In the genomic region with DNA sequence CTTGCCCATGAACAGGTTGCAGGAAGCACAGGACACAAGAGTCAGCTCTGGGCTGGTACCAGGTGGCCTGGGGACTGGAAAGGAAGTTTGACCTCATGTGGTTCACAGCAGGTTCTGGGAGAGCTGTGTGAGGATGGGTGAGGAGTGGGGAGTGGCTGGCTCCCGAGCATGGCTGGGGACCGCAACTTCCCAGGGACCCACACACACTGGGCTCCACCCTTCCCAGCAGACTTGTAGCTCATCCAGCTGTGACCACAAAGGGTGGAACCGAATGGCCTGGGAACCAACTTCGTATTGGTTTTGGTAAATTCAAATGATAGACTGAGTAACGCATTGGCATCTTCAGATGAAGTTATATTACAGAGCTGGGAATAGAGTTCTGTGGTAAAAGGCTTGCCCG, we compare ENCODE assay signal across 19 mouse cellular contexts. TPM values are rescaled to one million over a fixed set of nuclear protein-coding genes. Genes with fewer than 3 reads are reported as not detected.
DNase-seq lines count a peak whose midpoint lies in the region; ATAC-seq lines count a peak whose summit lies in the region.
"Had no signal": no experiment of that assay in that cellular context is flagged by ENCODE, and none has a peak within 500 bp of the region (broad histone marks: within the 10 kb centered on the region; RNA-seq: fewer than 3 reads in every experiment).

No protein-coding gene starts in this region.

- H3K9ac ChIP-seq in embryonic facial prominence, embryonic 14.5 days (ENCODE audit: low read depth, low read length): no peak overlapping the region
- no peak overlapping the region for H3K9ac ChIP-seq in hindbrain, embryonic 13.5 days
- H3K9ac ChIP-seq: heart, embryonic 12.5 days; hindbrain, embryonic 15.5 days; lung, embryonic 15.5 days; midbrain, embryonic 13.5 days had no signal

- no peaks in the 10 kb centered on the region for H3K36me3 ChIP-seq in embryonic facial prominence, embryonic 14.5 days (ENCODE audit: control insufficient read depth, insufficient read depth, low read length)
- no peaks in the 10 kb centered on the region for H3K36me3 ChIP-seq in embryonic facial prominence, embryonic 10.5 days (replicated peaks)
- H3K36me3 ChIP-seq in hindbrain, embryonic 13.5 days: no peaks in the 10 kb centered on the region
- H3K36me3 ChIP-seq: heart, embryonic 12.5 days; hindbrain, embryonic 15.5 days; lung, embryonic 15.5 days; midbrain, embryonic 13.5 days had no signal

- no peak overlapping the region for H3K4me3 ChIP-seq in embryonic facial prominence, embryonic 14.5 days (ENCODE audit: low read depth, low read length)
- H3K4me3 ChIP-seq in embryonic facial prominence, embryonic 10.5 days: no peak overlapping the region
- H3K4me3 ChIP-seq in hindbrain, embryonic 13.5 days: no peak overlapping the region
- H3K4me3 ChIP-seq: heart, adult 2 months; heart, embryonic 12.5 days; hindbrain, embryonic 15.5 days; lung, embryonic 15.5 days; midbrain, embryonic 13.5 days had no signal

- peak; percentile 43; the same call in 1 of the 2 replicates for ATAC-seq in embryonic facial prominence, embryonic 14.5 days (ENCODE audit: low read depth)
- ATAC-seq in megakaryocyte-erythroid progenitor cell, adult 5-6 weeks (replicated peaks; ENCODE audit: low FRiP score, low TSS enrichment, poor library complexity, severe bottlenecking): peak; percentile 53; the same call in 1 of the 2 replicates
- no peak for ATAC-seq in hindbrain, embryonic 13.5 days (ENCODE audit: low FRiP score)
- ATAC-seq: forebrain, embryonic 14.5 days; midbrain, embryonic 13.5 days had no signal

- no peak overlapping the region for H3K27ac ChIP-seq in embryonic facial prominence, embryonic 14.5 days (replicated peaks; ENCODE audit: low read depth, low read length)
- H3K27ac ChIP-seq in embryonic facial prominence, embryonic 10.5 days (replicated peaks): no peak overlapping the region
- H3K27ac ChIP-seq in hindbrain, embryonic 13.5 days: no peak overlapping the region
- H3K27ac ChIP-seq: heart, adult 2 months; hindbrain, embryonic 15.5 days; lung, embryonic 15.5 days; midbrain, embryonic 13.5 days had no signal

- peak; percentile 63 for DNase-seq in embryonic facial prominence, embryonic 14.5 days (ENCODE audit: low spot score)
- DNase-seq in embryonic facial prominence, embryonic 10.5 days (ENCODE audit: low spot score): no peak
- peak; percentile 60 for DNase-seq in 3134 (ENCODE audit: extremely low read depth, insufficient read length, low spot score)
- peak; percentile 67 for DNase-seq in fibroblast of lung, adult 2 months (ENCODE audit: low read depth)
- no peak for DNase-seq in urinary bladder, adult 2 months (ENCODE audit: low spot score)
- DNase-seq: adrenal gland, postnatal 14 days; cerebellum, adult 11 months; cerebellum, adult 9-10 months; gastrocnemius, postnatal 25 days; heart, adult 2 months; kidney, adult 18-20 months; kidney, postnatal 36 days had no signal

- H3K4me1 ChIP-seq in embryonic facial prominence, embryonic 14.5 days (ENCODE audit: control insufficient read depth, insufficient read depth, low read length): peaks cover 21% of the 10 kb centered on the region
- H3K4me1 ChIP-seq in embryonic facial prominence, embryonic 10.5 days: peaks cover 30% of the 10 kb centered on the region
- peaks cover 4% of the 10 kb centered on the region; the same call in 1 of the 2 replicates for H3K4me1 ChIP-seq in hindbrain, embryonic 13.5 days (replicated peaks)

- 81% methylated on average over 6 of the region's 6 CpGs for WGBS in embryonic facial prominence, embryonic 14.5 days
- WGBS in embryonic facial prominence, embryonic 10.5 days: 77% methylated on average over 6 of the region's 6 CpGs
- 79% methylated on average over 6 of the region's 6 CpGs for WGBS in hindbrain, embryonic 13.5 days

- H3K9me3 ChIP-seq in embryonic facial prominence, embryonic 14.5 days (ENCODE audit: control insufficient read depth, low read length): no peaks in the 10 kb centered on the region
- no peaks in the 10 kb centered on the region for H3K9me3 ChIP-seq in embryonic facial prominence, embryonic 10.5 days
- H3K9me3 ChIP-seq in hindbrain, embryonic 13.5 days: no peaks in the 10 kb centered on the region
- H3K9me3 ChIP-seq: heart, embryonic 12.5 days; hindbrain, embryonic 15.5 days; lung, embryonic 15.5 days; midbrain, embryonic 13.5 days had no signal

- H3K4me2 ChIP-seq in embryonic facial prominence, embryonic 14.5 days (ENCODE audit: low read depth, low read length): no peak overlapping the region
- H3K4me2 ChIP-seq in hindbrain, embryonic 13.5 days: no peak overlapping the region
- H3K4me2 ChIP-seq: heart, embryonic 12.5 days; hindbrain, embryonic 15.5 days; lung, embryonic 15.5 days; midbrain, embryonic 13.5 days had no signal

- H3K27me3 ChIP-seq in embryonic facial prominence, embryonic 14.5 days (replicated peaks; ENCODE audit: control insufficient read depth, insufficient read depth, low read length): no peaks in the 10 kb centered on the region
- peaks cover 3% of the 10 kb centered on the region for H3K27me3 ChIP-seq in embryonic facial prominence, embryonic 10.5 days (replicated peaks; ENCODE audit: low read depth, poor library complexity, severe bottlenecking)
- H3K27me3 ChIP-seq in hindbrain, embryonic 13.5 days: peaks cover 7% of the 10 kb centered on the region; the same call in 1 of the 2 replicates
- H3K27me3 ChIP-seq: hindbrain, embryonic 15.5 days; lung, embryonic 15.5 days; midbrain, embryonic 13.5 days had no signal

RNA-seq across cellular contexts. Expression of a gene that starts 43.5 kb away (rescaled TPM):
- 13.7 and 13.9 TPM in 2 replicates for polyA plus RNA-seq in embryonic facial prominence, embryonic 14.5 days (2014; fragmentation: Nextera tagmentation; extraction: Ambion mirVana)
- polyA plus RNA-seq in embryonic facial prominence, embryonic 10.5 days (2016; fragmentation: Nextera tagmentation; extraction: Ambion mirVana): 3.0 and 3.1 TPM in 2 replicates
- total RNA-seq in megakaryocyte-erythroid progenitor cell, adult 5-6 weeks (2014; fragmentation: Nextera tagmentation): 77.2 and 84.1 TPM in 2 replicates
- total RNA-seq in megakaryocyte-erythroid progenitor cell, adult 5-6 weeks (2017): 16.4 and 29.1 TPM in 2 replicates
- polyA plus RNA-seq in urinary bladder, adult 2 months (2012; rRNA removed): 8.6 and 13.5 TPM in 2 replicates
- polyA plus RNA-seq in hindbrain, embryonic 13.5 days (2015; fragmentation: Nextera tagmentation; extraction: Ambion mirVana): 2.1 and 3.0 TPM in 2 replicates

Comparison
In these comparisons a context has a peak if more than half of its experiments do, and no peak if none do; other contexts are left out.
1. DNase-seq: peak in embryonic facial prominence, embryonic 14.5 days (single experiment), 3134 (single experiment) and fibroblast of lung, adult 2 months (single experiment); none in embryonic facial prominence, embryonic 10.5 days (single experiment) and urinary bladder, adult 2 months (single experiment).